Mouse (Mus musculus): Measurements from ENCODE around the gene Mbnl1. TPM values are rescaled to one million over a fixed set of nuclear protein-coding genes. Genes with fewer than 3 reads are reported as not detected.

Mbnl1 gene
- polyA plus RNA-seq, 1 experiment from 2014 or later, result 74.3 TPM

DNA sequence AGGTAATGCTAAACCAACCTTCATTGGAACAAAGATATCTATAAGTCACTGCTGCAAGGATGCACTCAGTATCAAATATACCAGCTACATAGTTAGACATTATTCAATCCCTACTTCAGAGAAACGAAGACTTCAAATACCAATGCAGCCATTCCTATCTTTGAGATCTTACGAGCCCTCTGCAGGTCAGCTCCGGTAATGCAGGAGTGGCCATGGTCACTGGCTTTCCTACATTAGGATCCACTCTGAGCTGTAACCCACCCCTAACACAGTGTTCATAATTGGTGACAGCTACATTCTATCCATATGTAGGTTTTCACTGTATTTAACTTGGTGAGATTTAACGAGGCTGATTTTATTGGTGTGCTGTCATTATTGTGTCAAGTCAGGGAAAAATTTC lies 129.1 kb downstream of the Mbnl1 start:
- Histone ChIP-seq H3K27me3 (no peaks in the 10 kb centered on the region), H3K27ac (no peak overlapping the region), H3K4me3 (no peak overlapping the region), H3K36me3 (0 out of 2 replicates have a peak, but pooled peaks cover 4% of the 10 kb centered on the region), H3K9me3 (no peaks in the 10 kb centered on the region), H3K4me1 (peaks cover 4% of the 10 kb centered on the region; the same call in 1 of the 2 replicates), H3K4me2 (replicated peaks) (no peak overlapping the region), H3K9ac (no peak overlapping the region)
- no peak for ATAC-seq (ENCODE audit: insufficient number of reproducible peaks, insufficient read depth, low FRiP score, low TSS enrichment)
- 22% methylated on average over 4 of the region's 4 CpGs for WGBS

DNA sequence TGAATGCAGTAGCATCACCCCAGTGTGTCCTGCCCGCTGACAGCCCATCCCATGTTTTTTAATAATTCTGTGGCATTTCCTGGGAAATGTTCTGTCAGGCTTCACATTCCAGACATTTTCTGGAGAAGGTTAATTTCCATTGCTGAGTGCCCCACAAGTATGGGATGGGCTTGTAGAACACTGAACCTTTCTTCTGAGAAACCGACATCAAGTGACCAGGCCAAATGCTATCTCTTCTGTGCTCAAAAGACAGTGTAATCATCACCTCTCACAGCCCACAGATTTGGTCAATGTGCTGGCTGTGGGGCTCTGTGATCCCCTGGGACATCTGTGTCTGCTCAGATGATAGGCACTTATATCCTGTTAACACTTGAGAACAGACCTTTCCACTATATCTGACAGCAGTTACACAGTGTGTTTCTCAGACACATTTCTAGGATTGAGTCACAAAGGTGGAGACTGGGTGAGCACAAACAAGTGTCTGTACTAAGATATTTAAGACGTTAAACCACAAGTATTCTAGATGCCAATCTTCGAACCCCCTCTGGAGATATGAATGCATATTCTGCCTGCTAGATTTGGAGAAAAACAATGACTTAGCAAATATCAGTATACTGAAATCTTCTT lies 130.4 kb downstream of the Mbnl1 start:
- 80% methylated on average over 4 of the region's 4 CpGs for WGBS
- 0 out of 2 replicates have a peak, but pooled peaks cover 4% of the 10 kb centered on the region for H3K36me3 ChIP-seq
- H3K27ac ChIP-seq, result no peak overlapping the region
- H3K4me3 ChIP-seq, result no peak overlapping the region
- peaks cover 4% of the 10 kb centered on the region; the same call in 1 of the 2 replicates for H3K4me1 ChIP-seq
- H3K9ac ChIP-seq, result no peak overlapping the region
- H3K27me3 ChIP-seq, result no peaks in the 10 kb centered on the region
- H3K9me3 ChIP-seq, result no peaks in the 10 kb centered on the region
- no peak overlapping the region for H3K4me2 ChIP-seq (replicated peaks)
- ATAC-seq (ENCODE audit: insufficient number of reproducible peaks, insufficient read depth, low FRiP score, low TSS enrichment), result no peak

DNA sequence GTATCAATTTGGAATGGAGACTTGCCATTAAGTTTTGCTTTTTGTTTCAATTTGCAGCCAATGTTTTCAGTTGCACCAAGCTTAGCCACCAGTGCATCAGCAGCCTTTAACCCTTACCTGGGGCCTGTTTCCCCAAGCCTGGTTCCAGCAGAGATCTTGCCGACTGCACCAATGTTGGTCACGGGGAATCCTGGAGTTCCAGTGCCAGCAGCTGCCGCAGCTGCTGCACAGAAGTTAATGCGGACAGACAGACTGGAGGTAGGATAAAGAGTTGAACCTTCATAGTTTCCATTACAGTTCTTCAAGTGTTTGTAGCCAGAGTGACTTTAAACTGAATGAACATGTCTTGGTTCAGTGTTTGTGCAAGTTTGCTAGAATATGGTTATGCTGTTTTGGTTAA lies 131.0 kb downstream of the Mbnl1 start:
- Histone ChIP-seq H3K36me3 (0 out of 2 replicates have a peak, but pooled peaks cover 4% of the 10 kb centered on the region), H3K9me3 (no peaks in the 10 kb centered on the region), H3K4me1 (peaks cover 4% of the 10 kb centered on the region; the same call in 1 of the 2 replicates), H3K27ac (no peak overlapping the region), H3K27me3 (no peaks in the 10 kb centered on the region), H3K4me2 (replicated peaks) (no peak overlapping the region), H3K9ac (no peak overlapping the region), H3K4me3 (no peak overlapping the region)
- ATAC-seq (ENCODE audit: insufficient number of reproducible peaks, insufficient read depth, low FRiP score, low TSS enrichment), result no peak
- 85% methylated on average over 4 of the region's 4 CpGs for WGBS

DNA sequence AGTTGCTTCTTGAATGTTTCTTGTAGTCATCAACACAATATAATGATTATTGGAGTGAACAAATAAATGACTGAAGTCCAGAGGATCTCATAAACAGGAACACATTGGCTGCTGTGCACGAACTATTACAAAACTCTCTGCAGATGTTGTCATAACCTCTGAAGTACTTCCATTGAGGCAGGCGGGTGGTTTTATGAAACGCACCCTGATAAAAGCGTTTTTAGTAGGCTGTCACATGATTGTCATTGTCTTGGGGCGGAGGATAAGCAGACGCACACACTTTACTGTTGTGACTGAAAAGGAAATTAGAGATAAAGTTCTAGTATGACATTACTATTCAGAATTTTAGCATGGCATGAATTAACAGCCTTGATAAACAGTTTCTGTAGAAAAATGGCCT lies 131.6 kb downstream of the Mbnl1 start:
- H3K9ac ChIP-seq, result no peak overlapping the region
- no peak overlapping the region for H3K4me2 ChIP-seq (replicated peaks)
- 74% methylated on average over 6 of the region's 6 CpGs for WGBS
- 0 out of 2 replicates have a peak, but pooled peaks cover 4% of the 10 kb centered on the region for H3K36me3 ChIP-seq
- H3K4me3 ChIP-seq, result no peak overlapping the region
- H3K27me3 ChIP-seq, result no peaks in the 10 kb centered on the region
- peaks cover 4% of the 10 kb centered on the region; the same call in 1 of the 2 replicates for H3K4me1 ChIP-seq
- no peak overlapping the region for H3K27ac ChIP-seq
- H3K9me3 ChIP-seq, result no peaks in the 10 kb centered on the region
- no peak for ATAC-seq (ENCODE audit: insufficient number of reproducible peaks, insufficient read depth, low FRiP score, low TSS enrichment)

DNA sequence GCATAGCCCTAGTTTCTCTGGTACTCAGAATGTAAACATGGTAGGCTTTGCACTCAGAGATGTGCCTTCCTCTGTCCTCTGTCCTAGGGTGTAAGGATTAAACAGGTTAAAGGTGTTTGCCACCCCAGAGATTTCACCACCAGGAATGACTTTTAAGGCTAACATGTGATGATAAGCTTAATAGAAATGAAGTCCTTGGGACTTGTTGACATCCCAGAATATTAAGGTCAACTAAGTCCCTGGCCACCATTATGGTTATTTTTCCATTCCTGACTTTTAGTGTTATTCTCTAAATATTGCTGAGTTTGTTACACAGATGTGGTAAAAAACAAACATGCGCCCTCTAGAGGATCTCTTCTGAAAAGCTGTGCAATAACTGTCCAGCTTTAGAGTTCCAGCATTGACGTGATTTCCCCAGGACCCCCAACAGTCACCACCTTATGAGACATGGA lies 136.3 kb downstream of the Mbnl1 start:
- Histone ChIP-seq H3K9me3 (no peaks in the 10 kb centered on the region), H3K9ac (no peak overlapping the region), H3K27ac (no peak overlapping the region), H3K27me3 (no peaks in the 10 kb centered on the region), H3K4me2 (replicated peaks) (no peak overlapping the region), H3K4me3 (no peak overlapping the region), H3K36me3 (0 out of 2 replicates have a peak, but pooled peaks cover 4% of the 10 kb centered on the region), H3K4me1 (no peaks in the 10 kb centered on the region)
- no peak for ATAC-seq (ENCODE audit: insufficient number of reproducible peaks, insufficient read depth, low FRiP score, low TSS enrichment)
- WGBS, result 16% methylated on average over 2 of the region's 2 CpGs

DNA sequence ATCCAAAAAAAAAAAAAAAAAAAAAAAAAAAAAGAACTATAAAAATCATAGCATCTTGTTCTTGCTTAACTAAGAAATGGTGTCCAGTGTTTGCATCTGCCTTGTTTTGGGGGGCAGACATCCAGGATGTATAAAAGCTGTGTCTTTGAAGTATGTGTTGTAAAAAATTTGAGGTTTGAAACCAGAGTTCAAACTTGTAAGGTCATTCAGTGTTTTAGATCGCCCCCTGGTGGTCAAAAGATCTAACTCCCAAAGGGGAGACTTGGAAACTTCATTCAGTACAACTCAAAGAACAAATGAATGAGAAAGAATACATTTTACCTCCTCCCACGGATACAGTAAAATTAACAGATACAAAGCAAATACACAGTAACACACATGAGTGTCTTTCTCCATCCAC lies 139.2 kb downstream of the Mbnl1 start:
- no peak for ATAC-seq (ENCODE audit: insufficient number of reproducible peaks, insufficient read depth, low FRiP score, low TSS enrichment)

DNA sequence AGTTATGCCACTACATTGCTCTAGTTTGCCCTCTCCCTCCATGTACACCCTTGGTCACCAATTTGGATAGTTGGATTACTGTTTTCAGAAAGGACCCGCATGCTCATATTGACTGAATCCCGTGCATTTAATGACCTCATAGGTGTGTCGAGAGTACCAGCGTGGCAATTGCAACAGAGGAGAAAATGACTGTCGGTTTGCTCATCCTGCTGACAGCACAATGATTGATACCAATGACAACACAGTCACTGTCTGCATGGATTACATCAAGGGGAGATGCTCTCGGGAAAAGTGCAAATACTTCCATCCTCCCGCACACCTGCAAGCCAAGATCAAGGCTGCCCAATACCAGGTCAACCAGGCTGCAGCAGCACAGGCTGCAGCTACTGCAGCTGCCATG lies 140.5 kb downstream of the Mbnl1 start:
- H3K4me3 ChIP-seq, result no peak overlapping the region
- H3K27ac ChIP-seq, result no peak overlapping the region
- no peak overlapping the region for H3K4me2 ChIP-seq (replicated peaks)
- no peak overlapping the region for H3K9ac ChIP-seq
- no peaks in the 10 kb centered on the region for H3K4me1 ChIP-seq
- H3K36me3 ChIP-seq, result peaks cover 3% of the 10 kb centered on the region; the same call in 1 of the 2 replicates
- H3K9me3 ChIP-seq, result no peaks in the 10 kb centered on the region
- H3K27me3 ChIP-seq, result no peaks in the 10 kb centered on the region
- 86% methylated on average over 7 of the region's 7 CpGs for WGBS
- no peak for ATAC-seq (ENCODE audit: insufficient number of reproducible peaks, insufficient read depth, low FRiP score, low TSS enrichment)

More for the DNA sequence above, 139.2 kb downstream of the Mbnl1 start:
- H3K4me1 ChIP-seq, result no peaks in the 10 kb centered on the region
- H3K9ac ChIP-seq, result no peak overlapping the region
- no peak overlapping the region for H3K27ac ChIP-seq
- no peaks in the 10 kb centered on the region for H3K27me3 ChIP-seq
- H3K4me3 ChIP-seq, result no peak overlapping the region
- no peak overlapping the region for H3K4me2 ChIP-seq (replicated peaks)
- H3K9me3 ChIP-seq, result no peaks in the 10 kb centered on the region
- WGBS, result 26% methylated on average over 2 of the region's 2 CpGs
- peaks cover 3% of the 10 kb centered on the region; the same call in 1 of the 2 replicates for H3K36me3 ChIP-seq

DNA sequence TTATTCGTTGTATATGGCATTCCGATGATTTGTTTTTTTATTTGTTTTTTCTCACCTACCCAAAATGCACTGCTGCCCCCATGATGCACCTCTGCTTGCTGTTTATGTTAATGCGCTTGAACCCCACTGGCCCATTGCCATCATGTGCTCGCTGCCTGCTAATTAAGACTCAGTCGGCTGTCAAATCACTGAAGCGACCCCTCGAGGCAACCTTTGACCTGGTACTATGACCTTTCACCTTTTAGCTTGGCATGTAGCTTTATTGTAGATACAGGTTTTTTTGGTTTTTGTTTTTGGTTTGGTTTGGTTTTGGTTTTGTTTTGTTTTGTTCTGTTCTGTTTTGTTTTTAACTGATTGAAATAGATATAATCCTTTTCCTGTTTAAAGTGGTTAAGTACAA lies 141.9 kb downstream of the Mbnl1 start:
- H3K9ac ChIP-seq, result no peak overlapping the region
- ATAC-seq (ENCODE audit: insufficient number of reproducible peaks, insufficient read depth, low FRiP score, low TSS enrichment), result no peak
- WGBS, result 78% methylated on average over 7 of the region's 7 CpGs
- no peaks in the 10 kb centered on the region for H3K4me1 ChIP-seq
- no peak overlapping the region for H3K4me2 ChIP-seq (replicated peaks)
- no peaks in the 10 kb centered on the region for H3K9me3 ChIP-seq
- H3K27me3 ChIP-seq, result no peaks in the 10 kb centered on the region
- H3K27ac ChIP-seq, result no peak overlapping the region
- peaks cover 3% of the 10 kb centered on the region; the same call in 1 of the 2 replicates for H3K36me3 ChIP-seq
- no peak overlapping the region for H3K4me3 ChIP-seq

DNA sequence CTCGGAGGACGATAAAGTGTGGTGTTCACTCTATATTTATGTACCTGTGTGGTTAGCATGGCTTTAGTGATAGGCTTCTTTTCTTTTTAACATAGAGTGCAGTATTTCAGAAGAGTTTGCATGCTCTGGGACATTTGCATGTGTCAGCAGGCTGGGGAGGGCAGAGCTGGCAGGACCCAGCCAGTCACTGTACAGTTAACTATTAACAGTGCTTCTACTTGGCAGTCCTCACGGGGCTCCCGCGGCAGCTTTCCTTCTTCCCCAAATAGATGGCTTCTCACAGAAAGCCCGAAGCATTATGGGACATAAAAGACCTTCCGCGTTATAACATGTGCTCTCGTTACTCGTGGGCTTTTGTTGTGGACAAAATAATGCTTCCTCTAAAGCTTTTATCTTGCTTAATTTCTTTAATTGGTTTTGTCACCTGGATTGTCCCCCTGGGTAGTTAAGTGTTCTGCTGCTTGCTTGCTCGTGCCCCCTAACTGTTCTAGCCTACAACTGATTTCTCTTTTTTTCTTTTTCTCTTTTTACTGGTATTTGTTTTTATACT lies 142.5 kb downstream of the Mbnl1 start:
- ATAC-seq (ENCODE audit: insufficient number of reproducible peaks, insufficient read depth, low FRiP score, low TSS enrichment), result no peak
- 70% methylated on average over 11 of the region's 11 CpGs for WGBS
- Histone ChIP-seq H3K27ac (no peak overlapping the region), H3K4me2 (replicated peaks) (no peak overlapping the region), H3K4me3 (no peak overlapping the region), H3K9ac (no peak overlapping the region), H3K4me1 (no peaks in the 10 kb centered on the region), H3K9me3 (no peaks in the 10 kb centered on the region), H3K36me3 (peaks cover 3% of the 10 kb centered on the region; the same call in 1 of the 2 replicates), H3K27me3 (no peaks in the 10 kb centered on the region)

DNA sequence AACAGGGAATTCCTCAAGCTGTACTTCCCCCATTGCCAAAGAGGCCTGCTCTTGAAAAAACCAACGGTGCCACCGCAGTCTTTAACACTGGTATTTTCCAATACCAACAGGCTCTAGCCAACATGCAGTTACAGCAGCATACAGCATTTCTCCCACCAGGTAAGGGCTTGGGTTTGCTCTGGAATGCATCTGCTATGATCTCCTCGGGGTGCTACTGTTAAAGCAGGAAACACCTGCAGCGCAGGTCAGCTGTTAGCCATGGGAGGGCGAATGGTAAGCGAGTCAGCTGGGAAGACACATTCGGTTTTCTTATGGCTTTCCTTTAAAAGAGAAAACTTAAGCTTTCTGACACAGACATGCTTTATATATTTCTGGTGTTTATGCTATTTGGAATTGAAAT lies 143.0 kb downstream of the Mbnl1 start:
- WGBS, result 61% methylated on average over 7 of the region's 7 CpGs

DNA sequence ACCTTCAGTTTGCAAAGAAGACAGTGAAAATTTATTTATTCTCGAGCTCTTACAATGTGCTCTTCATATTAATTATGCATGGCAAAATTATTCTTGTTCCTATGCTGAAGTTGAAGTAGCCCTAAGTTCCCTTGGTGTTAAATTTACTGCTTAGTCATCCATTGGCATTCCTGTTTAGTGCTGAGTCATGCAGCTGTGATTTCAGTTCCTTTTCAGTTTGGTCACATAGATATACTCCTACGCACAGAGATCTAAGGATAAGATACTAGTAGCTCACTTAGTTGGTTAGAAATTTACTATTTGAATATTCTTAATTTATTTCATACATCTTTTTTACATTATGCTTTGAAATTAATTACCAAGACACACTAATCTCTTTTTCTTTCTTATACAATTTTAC lies 143.5 kb downstream of the Mbnl1 start:
- 81% methylated on average over 2 of the region's 2 CpGs for WGBS
- peaks cover 3% of the 10 kb centered on the region; the same call in 1 of the 2 replicates for H3K36me3 ChIP-seq

More for the DNA sequence above, 143.0 kb downstream of the Mbnl1 start:
- H3K27ac ChIP-seq, result no peak overlapping the region
- no peaks in the 10 kb centered on the region for H3K4me1 ChIP-seq
- no peak overlapping the region for H3K4me3 ChIP-seq
- H3K9me3 ChIP-seq, result no peaks in the 10 kb centered on the region
- H3K36me3 ChIP-seq, result peaks cover 3% of the 10 kb centered on the region; the same call in 1 of the 2 replicates
- no peak overlapping the region for H3K9ac ChIP-seq
- H3K27me3 ChIP-seq, result no peaks in the 10 kb centered on the region
- ATAC-seq (ENCODE audit: insufficient number of reproducible peaks, insufficient read depth, low FRiP score, low TSS enrichment), result no peak
- no peak overlapping the region for H3K4me2 ChIP-seq (replicated peaks)

DNA sequence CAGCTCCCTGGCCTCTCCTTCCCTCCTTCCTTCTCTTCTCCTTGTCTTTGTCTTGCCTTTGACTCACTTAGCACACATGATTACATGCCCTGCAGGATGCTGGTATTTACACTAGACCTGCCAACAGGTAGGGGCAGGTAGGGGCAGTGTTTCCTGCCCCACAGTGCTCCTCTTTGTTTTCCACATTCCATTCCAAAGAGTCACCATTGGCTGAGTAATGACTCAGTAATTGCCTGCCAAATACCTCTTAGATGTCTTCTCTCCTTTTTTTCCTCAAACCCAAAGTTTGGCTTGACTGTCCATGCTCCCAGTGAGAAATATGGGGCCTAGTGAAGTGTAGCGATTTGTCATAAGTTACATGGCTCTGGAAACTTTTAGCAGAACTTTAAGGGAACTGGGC lies 145.0 kb downstream of the Mbnl1 start:
- no peaks in the 10 kb centered on the region for H3K9me3 ChIP-seq
- H3K4me1 ChIP-seq, result no peaks in the 10 kb centered on the region
- no peaks in the 10 kb centered on the region for H3K27me3 ChIP-seq
- no peak overlapping the region for H3K4me3 ChIP-seq
- no peak overlapping the region for H3K4me2 ChIP-seq (replicated peaks)
- H3K36me3 ChIP-seq, result peaks cover 3% of the 10 kb centered on the region; the same call in 1 of the 2 replicates
- no peak overlapping the region for H3K9ac ChIP-seq
- no peak overlapping the region for H3K27ac ChIP-seq
- WGBS, result 88% methylated on average over 1 of the region's 1 CpGs
- ATAC-seq (ENCODE audit: insufficient number of reproducible peaks, insufficient read depth, low FRiP score, low TSS enrichment), result no peak

More for the DNA sequence above, 143.5 kb downstream of the Mbnl1 start:
- no peaks in the 10 kb centered on the region for H3K4me1 ChIP-seq
- H3K4me3 ChIP-seq, result no peak overlapping the region
- H3K4me2 ChIP-seq (replicated peaks), result no peak overlapping the region
- H3K27ac ChIP-seq, result no peak overlapping the region
- H3K9ac ChIP-seq, result no peak overlapping the region
- ATAC-seq (ENCODE audit: insufficient number of reproducible peaks, insufficient read depth, low FRiP score, low TSS enrichment), result no peak
- no peaks in the 10 kb centered on the region for H3K27me3 ChIP-seq
- H3K9me3 ChIP-seq, result no peaks in the 10 kb centered on the region

Measured in embryonic facial prominence, embryonic 12.5 days (tissue).